Mouse (Mus musculus) olfactory bulb, adult 2 months (tissue): ENCODE measurements around the gene Phox2a. TPM values are rescaled to one million over a fixed set of nuclear protein-coding genes. Genes with fewer than 3 reads are reported as not detected.

Source experiments
- H3K27ac ChIP-seq: fragments of 200-500 bp; 2 replicates; pipeline ENCODE4 v1.5.1; 2012; ENCODE audit warnings: low read depth, low read length; ENCODE audit not compliant: insufficient read depth
- H3K4me1 ChIP-seq: fragments of 200-500 bp; 2 replicates; pipeline ENCODE4 v1.6.1; 2012; ENCODE audit warnings: low read length; ENCODE audit not compliant: control insufficient read depth, insufficient read depth
- H3K4me3 ChIP-seq: fragments of 200-500 bp; 2 replicates; pipeline ENCODE4 v1.5.1; 2012; ENCODE audit warnings: mild to moderate bottlenecking, low read depth, low read length, moderate library complexity; ENCODE audit not compliant: insufficient read depth
- CTCF ChIP-seq: fragments of 200-500 bp; IDR thresholded peaks from 2 replicates; pipeline ENCODE4 v1.5.1; 2012; ENCODE audit warnings: low read depth, mild to moderate bottlenecking, low read length, moderate library complexity; ENCODE audit not compliant: insufficient read depth
- POLR2A ChIP-seq: fragments of 200-500 bp; IDR thresholded peaks from 2 replicates; pipeline ENCODE4 v1.6.1; 2012; ENCODE audit warnings: mild to moderate bottlenecking, low read depth, low read length, moderate library complexity; ENCODE audit not compliant: insufficient read depth
- WGBS: fragments of 180-500 bp; shearing (Covaris S2); methylation state at CpG from one replicate; pipeline ENCODE4 v1.1.7; 2018; 5-methylcytosine and 5-hydroxymethylcytosine counted together
- polyA plus RNA-seq: library from polyadenylated mRNA; stranded (reverse); fragments of >200 nt; gene quantifications from 2 replicates; pipeline ENCODE4 v1.2.4, GENCODE M21; 2012; ENCODE audit warnings: low replicate concordance; ENCODE audit not compliant: missing spikeins, insufficient read depth, insufficient read length

Phox2a gene
- polyA plus RNA-seq, 1 experiment: not detected

DNA sequence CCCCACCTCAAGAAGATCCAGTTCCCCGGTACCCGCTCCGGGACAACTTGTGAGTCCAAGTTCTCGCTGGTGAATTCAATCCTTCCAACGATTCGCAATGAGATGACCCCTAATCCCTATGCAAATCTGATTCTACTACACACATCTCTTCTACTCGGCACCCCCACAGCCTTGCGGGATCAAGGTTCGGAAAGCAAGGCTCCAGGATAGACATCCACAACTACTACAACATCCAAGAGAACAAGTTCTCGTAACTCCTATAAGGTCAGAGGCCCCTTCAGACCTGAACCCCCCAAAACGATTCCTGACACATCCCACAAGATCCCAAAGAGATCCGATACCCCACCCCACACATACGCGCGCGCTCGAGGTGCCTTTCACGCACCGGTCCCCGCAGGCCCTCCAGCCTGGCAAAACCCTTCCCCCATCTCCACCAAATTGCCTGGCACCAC lies 19.1 kb downstream of the Phox2a start:
- TF ChIP-seq CTCF (no peak), POLR2A (no peak)
- under 1% methylated on average over 20 of the region's 20 CpGs for WGBS
- Histone ChIP-seq H3K27ac (peak overlapping the region; percentile 10), H3K4me3 (peak overlapping the region; percentile 64), H3K4me1 (peaks cover 12% of the 10 kb centered on the region)

DNA sequence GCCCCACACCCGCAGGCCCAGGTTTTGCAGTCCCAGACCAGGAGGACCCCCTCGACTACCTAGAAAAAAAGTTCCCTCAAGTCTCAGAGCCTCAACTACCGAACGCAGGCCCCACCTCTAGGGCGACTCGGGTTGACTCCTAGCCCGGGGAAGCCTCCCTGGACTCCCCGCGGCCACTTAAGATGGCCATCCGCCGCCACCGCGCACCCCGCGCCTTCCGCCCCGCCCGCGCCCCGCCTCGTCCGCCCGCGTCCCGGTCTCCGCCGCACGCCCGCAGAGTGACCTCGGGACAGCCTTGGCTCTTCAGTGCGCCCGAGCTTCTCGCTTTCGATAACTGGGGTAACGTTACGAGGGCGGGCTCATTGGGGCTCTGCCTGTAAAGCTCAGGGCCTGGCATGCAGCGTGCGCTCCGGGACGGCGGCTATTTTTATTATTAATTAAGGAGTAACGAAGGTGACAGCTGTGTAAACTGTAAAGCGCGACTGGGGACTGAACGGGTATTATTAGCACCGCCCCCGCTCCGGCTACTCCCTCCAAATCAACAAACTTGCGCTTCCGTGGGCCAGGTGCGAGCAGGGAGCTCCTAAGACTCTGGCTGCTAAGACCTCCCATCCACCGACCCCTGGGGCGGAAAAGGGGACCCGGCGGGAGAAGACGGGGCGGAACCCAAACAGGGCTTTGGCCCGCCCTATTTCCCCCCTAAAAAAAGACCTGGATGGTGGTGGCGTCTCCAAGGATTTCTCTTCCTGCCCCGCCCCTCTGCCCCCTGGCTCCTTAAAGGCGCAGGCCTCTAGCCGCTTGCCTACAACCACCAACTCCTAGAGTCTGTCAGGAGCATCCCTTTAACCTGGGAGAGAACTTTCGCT lies 19.7 kb downstream of the Phox2a start, which contains the start of gene Inppl1:
Inppl1 (minus strand) TSS at position 624 of the 866 bp plus-strand sequence.
- WGBS: under 1% methylated on average over 64 of the region's 64 CpGs
- peaks cover 12% of the 10 kb centered on the region for H3K4me1 ChIP-seq
- TF ChIP-seq CTCF (no peak), POLR2A (no peak)
- H3K27ac ChIP-seq: peak within 1 kb of the TSS; percentile 10
- H3K4me3 ChIP-seq: peak within 1 kb of the TSS; percentile 64

DNA sequence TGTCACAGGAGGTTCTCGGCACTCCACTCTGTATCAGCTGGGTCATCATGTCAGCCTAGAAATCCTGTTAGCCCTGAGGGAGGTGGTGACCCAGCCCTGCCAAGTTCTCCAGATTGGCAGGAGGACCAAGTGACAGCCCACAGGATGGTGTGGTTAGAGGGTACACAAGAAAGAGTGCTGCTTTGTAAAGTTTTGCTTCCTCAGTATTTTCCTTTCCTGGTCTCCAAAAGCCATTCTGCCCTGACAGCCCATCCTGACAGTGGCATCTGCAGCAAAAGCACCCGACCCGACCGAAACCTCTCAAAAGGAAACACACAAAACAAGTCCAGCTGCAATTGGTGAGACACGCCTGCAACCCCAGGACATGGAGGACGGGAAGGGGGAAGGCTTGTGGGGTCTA lies 26.1 kb downstream of the Phox2a start:
- Histone ChIP-seq H3K4me1 (no peaks in the 10 kb centered on the region), H3K4me3 (no peak overlapping the region), H3K27ac (no peak overlapping the region)
- WGBS: 83% methylated on average over 6 of the region's 6 CpGs
- TF ChIP-seq POLR2A: no peak
- TF ChIP-seq CTCF: no peak

DNA sequence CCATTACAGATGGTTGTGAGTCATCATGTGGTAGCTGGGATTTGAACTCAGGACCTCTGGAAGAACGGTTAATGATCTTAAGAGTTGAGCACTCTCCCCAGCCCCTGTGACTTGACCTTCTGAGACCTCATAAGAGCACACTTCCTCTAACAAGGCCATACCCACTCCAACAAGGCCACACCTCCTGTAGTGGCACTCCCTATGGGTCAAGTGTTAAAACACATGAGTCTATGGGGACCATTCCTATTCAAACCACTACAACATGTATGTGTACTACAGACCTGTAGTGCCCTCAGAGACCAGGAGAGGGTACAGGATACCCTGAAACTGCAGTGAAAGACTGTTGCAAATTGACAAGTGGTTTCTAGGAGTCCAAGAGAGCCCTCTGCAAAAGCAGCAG lies 29.8 kb downstream of the Phox2a start:
- no peak overlapping the region for H3K27ac ChIP-seq
- no peak overlapping the region for H3K4me3 ChIP-seq
- 95% methylated on average over 1 of the region's 1 CpGs for WGBS
- TF ChIP-seq POLR2A (no peak), CTCF (no peak)
- H3K4me1 ChIP-seq: no peaks in the 10 kb centered on the region

DNA sequence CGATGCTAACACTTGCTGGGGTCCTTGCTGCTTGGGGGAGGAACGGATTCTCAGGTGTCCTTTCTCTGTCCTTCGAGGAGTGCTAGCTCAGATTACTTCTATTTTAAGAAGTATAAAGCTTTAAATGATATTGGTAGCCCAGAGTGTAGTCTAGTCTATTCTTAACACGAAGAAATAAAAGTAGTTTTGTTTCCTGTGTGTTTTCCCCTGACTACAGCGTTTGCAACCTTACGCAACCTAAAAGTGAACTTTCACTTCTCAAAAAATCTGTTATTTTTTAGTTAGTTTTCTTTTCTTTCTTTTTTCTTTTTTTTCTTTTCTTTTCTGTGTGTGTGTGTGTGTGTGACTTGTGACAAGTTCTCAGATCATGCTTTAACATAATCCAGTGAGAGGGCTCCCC lies 33.6 kb downstream of the Phox2a start:
- no peaks in the 10 kb centered on the region for H3K4me1 ChIP-seq
- no peak overlapping the region for H3K27ac ChIP-seq
- WGBS: 80% methylated on average over 6 of the region's 6 CpGs
- H3K4me3 ChIP-seq: no peak overlapping the region
- TF ChIP-seq CTCF: no peak

DNA sequence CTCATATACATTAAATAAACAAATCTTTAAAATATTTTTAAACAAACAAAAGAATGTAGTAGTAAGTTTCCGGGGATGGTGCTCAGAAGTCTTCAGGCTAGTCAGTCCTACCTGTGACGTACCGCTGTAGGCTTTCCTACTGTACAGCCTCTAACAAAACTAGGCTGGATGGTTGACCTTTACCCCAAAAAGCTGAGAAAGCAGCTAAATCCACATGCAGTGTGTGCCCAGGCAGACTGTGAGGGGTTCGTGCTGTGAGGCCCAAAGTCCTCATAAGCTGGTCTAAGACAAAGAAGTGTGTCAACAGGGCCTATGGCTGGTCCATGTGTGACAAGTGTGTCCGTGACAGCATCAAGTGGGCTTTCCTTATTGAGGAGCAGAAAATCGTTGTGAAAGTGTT lies 34.7 kb downstream of the Phox2a start:
- Histone ChIP-seq H3K4me1 (no peaks in the 10 kb centered on the region), H3K27ac (no peak overlapping the region), H3K4me3 (no peak overlapping the region)
- no peak for TF ChIP-seq CTCF
- TF ChIP-seq POLR2A: no peak
- WGBS: 89% methylated on average over 6 of the region's 6 CpGs

DNA sequence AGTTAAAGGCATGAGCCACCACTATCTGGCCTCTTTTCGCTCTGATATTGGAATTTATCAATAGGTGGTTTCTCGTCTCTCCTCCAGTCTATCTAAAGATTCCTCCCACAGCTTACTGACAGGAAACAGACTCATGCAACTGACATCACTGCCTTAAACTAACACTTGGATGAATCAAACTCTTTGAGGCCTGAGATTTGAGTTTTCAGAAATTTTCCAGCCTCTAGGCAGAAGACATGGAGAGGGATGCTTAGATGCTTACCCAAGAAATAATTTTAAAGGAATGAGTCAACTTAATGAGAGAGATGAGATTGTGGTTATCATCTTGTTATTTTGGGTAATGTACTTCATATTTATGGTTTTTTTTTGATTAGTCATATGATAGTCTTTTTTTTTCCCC lies 35.7 kb downstream of the Phox2a start:
- 87% methylated on average over 2 of the region's 2 CpGs for WGBS
- H3K27ac ChIP-seq: no peak overlapping the region
- TF ChIP-seq POLR2A: no peak
- TF ChIP-seq CTCF: no peak
- H3K4me3 ChIP-seq: no peak overlapping the region
- no peaks in the 10 kb centered on the region for H3K4me1 ChIP-seq

DNA sequence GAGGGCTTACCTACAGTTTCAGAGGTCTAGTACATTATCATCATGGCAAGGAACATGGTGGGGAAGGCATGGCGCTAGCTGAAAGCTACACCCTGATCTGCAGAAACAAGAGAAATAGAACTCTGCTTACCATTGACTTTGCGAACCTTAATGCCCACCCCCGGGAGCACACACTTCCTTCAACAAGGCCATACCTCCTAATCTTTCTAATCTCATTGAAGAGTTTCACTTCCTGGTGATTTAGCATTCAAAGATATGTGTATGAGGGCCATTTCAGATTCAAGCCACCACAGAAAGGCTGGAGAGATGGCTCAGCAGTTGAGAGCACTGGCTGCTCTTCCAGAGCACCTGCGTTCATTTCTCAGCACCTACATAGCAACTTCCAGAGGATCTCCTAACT lies 39.0 kb downstream of the Phox2a start, which contains the start of gene Folr2:
Folr2 (minus strand) TSS at position 101 of the 400 bp plus-strand sequence.
- H3K4me1 ChIP-seq: no peaks in the 10 kb centered on the region

DNA sequence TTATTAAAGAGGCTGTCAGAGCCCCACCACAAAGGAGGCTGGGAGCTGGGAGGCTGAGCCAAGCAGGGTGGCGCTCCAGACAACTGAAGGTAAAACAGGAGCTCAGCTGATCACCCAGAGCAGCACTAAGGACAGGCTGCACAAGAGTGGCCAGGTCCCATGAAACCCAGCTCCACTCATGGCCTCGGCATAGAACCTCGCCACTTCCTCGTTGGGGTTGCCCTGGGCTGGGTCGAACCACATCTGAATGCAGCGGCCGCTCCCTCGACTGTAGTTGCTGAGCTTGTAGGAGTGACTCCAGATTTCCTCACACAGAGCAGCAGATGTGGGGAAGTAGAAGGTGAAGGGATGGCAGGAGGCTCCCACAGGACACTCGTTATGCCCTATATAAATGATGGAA lies 40.2 kb downstream of the Phox2a start:
- no peak overlapping the region for H3K4me3 ChIP-seq
- no peak for TF ChIP-seq CTCF
- TF ChIP-seq POLR2A: no peak
- no peak overlapping the region for H3K27ac ChIP-seq
- 84% methylated on average over 9 of the region's 9 CpGs for WGBS
- no peaks in the 10 kb centered on the region for H3K4me1 ChIP-seq

More for the DNA sequence above, 39.0 kb downstream of the Phox2a start, which contains the start of gene Folr2:
- TF ChIP-seq POLR2A: no peak
- 88% methylated on average over 4 of the region's 4 CpGs for WGBS
- H3K4me3 ChIP-seq: no peak within 1 kb of the TSS
- no peak within 1 kb of the TSS for H3K27ac ChIP-seq
